Mouse (Mus musculus): ENCODE measurements at regions not wholly inside any gene's neighbourhood (a gene's known extent, or its start where the extent isn't known, plus 50 kb on each side); places are given as distances from the start of the nearest gene placed in this dataset.

- peak; percentile 4 for DNase-seq (ENCODE audit: extremely low read depth, low read depth)
Observed at GRCm38 (mm10) chr6:121560852-121561251, 74.3 kb upstream of the A2m start.

- no peak for DNase-seq (ENCODE audit: extremely low read depth, low read depth)
Observed at GRCm38 (mm10) chr6:121560393-121560793, 74.8 kb upstream of the A2m start.

GRCm38 (mm10) chr6:121556481-121556880, 78.7 kb upstream of the A2m start:
- no peak for DNase-seq (ENCODE audit: extremely low read depth, low read depth)

GRCm38 (mm10) chr6:121553501-121554132, 80.1 kb upstream of the Iqsec3 start:
- no peak for DNase-seq (ENCODE audit: extremely low read depth, low read depth)

GRCm38 (mm10) chr6:121533521-121533920, 60.0 kb upstream of the Iqsec3 start:
- no peak for DNase-seq (ENCODE audit: extremely low read depth, low read depth)

- DNase-seq (ENCODE audit: extremely low read depth, low read depth): no peak
Observed at GRCm38 (mm10) chr6:121532926-121533325, 59.4 kb upstream of the Iqsec3 start.

GRCm38 (mm10) chr6:121531825-121532389, 58.4 kb upstream of the Iqsec3 start:
- DNase-seq (ENCODE audit: extremely low read depth, low read depth): no peak

- DNase-seq (ENCODE audit: extremely low read depth, low read depth): no peak
Observed at GRCm38 (mm10) chr6:121527281-121527680, 53.8 kb upstream of the Iqsec3 start.

- DNase-seq (ENCODE audit: extremely low read depth, low read depth): no peak
Observed at GRCm38 (mm10) chr6:121526121-121526520, 52.6 kb upstream of the Iqsec3 start.

- no peak for DNase-seq (ENCODE audit: extremely low read depth, low read depth)
Observed at GRCm38 (mm10) chr6:121524613-121524970, 51.1 kb upstream of the Iqsec3 start.

GRCm38 (mm10) chr6:121523882-121524612, 50.6 kb upstream of the Iqsec3 start:
- no peak for DNase-seq (ENCODE audit: extremely low read depth, low read depth)
